Mouse (Mus musculus) lung, embryonic 16.5 days (tissue): ENCODE results near the gene Itgal. TPM values are rescaled to one million over a fixed set of nuclear protein-coding genes. Genes with fewer than 3 reads are reported as not detected.

ENCODE experiments used
- ATAC-seq: fragments of 200-750 bp; cut with Nextera tagmentation; 2 replicates; pipeline ENCODE4 v1.8.0; 2017; ENCODE audit warnings: low read depth, mild to moderate bottlenecking, moderate library complexity
- H3K27ac ChIP-seq: fragments of 300-500 bp; sonication (generic); 2 replicates; pipeline ENCODE4 v1.5.1; 2014; ENCODE audit warnings: mild to moderate bottlenecking, control low read depth, low read length
- H3K27me3 ChIP-seq: fragments of 300-500 bp; sonication (generic); 2 replicates; pipeline ENCODE4 v1.6.1; 2014; ENCODE audit warnings: low read depth, low read length, mixed read lengths; ENCODE audit not compliant: control insufficient read depth, insufficient read depth
- H3K36me3 ChIP-seq: fragments of 300-500 bp; sonication (generic); 2 replicates; pipeline ENCODE4 v1.6.1; 2014; ENCODE audit warnings: low read length; ENCODE audit not compliant: control insufficient read depth, insufficient read depth
- H3K4me1 ChIP-seq: fragments of 300-500 bp; sonication (generic); replicated peaks from 2 replicates; pipeline ENCODE4 v1.6.1; 2014; ENCODE audit warnings: low read length, mixed read lengths; ENCODE audit not compliant: control insufficient read depth, insufficient read depth
- H3K4me2 ChIP-seq: fragments of 300-500 bp; sonication (generic); 2 replicates; pipeline ENCODE4 v1.6.1; 2014; ENCODE audit warnings: low read depth, low read length, control low read depth
- H3K4me3 ChIP-seq: fragments of 300-500 bp; sonication (generic); 2 replicates; pipeline ENCODE4 v1.5.1; 2014; ENCODE audit warnings: mild to moderate bottlenecking, low read length, control low read depth
- H3K9ac ChIP-seq: fragments of 300-500 bp; sonication (generic); 2 replicates; pipeline ENCODE4 v1.6.1; 2014; ENCODE audit warnings: low read length, control low read depth
- H3K9me3 ChIP-seq: fragments of 300-500 bp; sonication (generic); 2 replicates; pipeline ENCODE4 v1.6.1; 2016; ENCODE audit warnings: low read length; ENCODE audit not compliant: control insufficient read depth
- WGBS: fragments of 180-500 bp; shearing (Covaris S2); extraction: QIAGEN DNeasy Blood & Tissue Kit; methylation state at CpG from one replicate; pipeline ENCODE4 v1.1.7; 2014; 5-methylcytosine and 5-hydroxymethylcytosine counted together
- polyA plus RNA-seq: library from polyadenylated mRNA; unstranded; fragments of >200 nt; fragmentation: Nextera tagmentation; extraction: Ambion mirVana; gene quantifications from 2 replicates; pipeline ENCODE4 v1.2.1, GENCODE M21; 2015

The Itgal gene
- polyA plus RNA-seq, 1 experiment from 2014 or later: 2.1 TPM

GRCm38 (mm10) chr7:127290142-127290541 is 5.9 kb upstream of the Itgal start:
- Histone ChIP-seq H3K36me3 (no peaks in the 10 kb centered on the region), H3K4me1 (no peaks in the 10 kb centered on the region), H3K9ac (no peak overlapping the region), H3K4me2 (no peak overlapping the region), H3K27ac (no peak overlapping the region), H3K27me3 (no peaks in the 10 kb centered on the region), H3K9me3 (peaks cover 4% of the 10 kb centered on the region; the same call in 1 of the 2 replicates), H3K4me3 (no peak overlapping the region)
- WGBS: 62% methylated on average over 8 of the region's 8 CpGs
- no peak for ATAC-seq

DNA sequence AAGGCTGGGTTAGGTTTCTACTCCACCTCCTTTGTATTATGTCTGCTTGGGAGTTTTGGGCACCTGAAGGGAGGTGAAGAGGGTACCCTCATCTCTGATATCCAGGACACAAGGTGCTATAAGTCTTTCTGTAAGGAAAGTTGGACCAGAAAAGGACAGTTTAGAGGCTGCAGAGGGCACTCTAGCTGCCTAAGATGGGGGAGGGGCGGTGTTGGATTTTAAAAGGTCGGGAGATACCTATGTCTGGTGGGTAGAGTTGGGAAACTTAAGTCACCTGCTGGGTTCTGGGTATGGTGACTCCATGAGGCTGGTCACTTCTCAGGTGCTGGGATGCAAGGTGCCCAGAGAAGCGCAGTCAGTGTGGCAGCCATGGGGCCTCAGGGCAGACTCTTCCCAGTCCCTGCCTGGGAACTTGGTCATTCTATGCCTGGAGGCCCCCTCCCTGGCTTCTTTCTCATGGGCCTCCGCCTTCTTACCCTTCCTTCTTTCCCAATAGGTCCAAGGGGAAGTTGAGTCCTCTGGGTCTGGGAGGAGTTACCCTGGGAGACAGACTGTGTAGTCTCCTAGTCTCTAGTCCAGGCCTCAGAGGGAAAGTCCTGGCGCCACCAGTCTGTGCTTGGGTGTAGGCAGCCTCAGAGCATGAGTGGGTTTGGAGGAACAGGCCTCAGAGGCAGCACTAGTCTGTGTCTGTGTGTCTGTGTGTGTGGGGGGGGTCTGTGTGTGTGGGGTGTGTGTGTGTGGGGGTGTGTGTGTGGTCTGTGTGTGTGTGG is 911 bp downstream of the Itgal start:
- WGBS: 73% methylated on average over 5 of the region's 5 CpGs
- Histone ChIP-seq H3K27ac (no peak overlapping the region), H3K9me3 (no peaks in the 10 kb centered on the region), H3K27me3 (no peaks in the 10 kb centered on the region), H3K4me3 (no peak overlapping the region), H3K4me1 (no peaks in the 10 kb centered on the region), H3K9ac (no peak overlapping the region), H3K36me3 (no peaks in the 10 kb centered on the region), H3K4me2 (no peak overlapping the region)
- no peak for ATAC-seq

GRCm38 (mm10) chr7:127297586-127298193 is 1.6 kb downstream of the Itgal start:
- Histone ChIP-seq H3K27ac (no peak overlapping the region), H3K9me3 (no peaks in the 10 kb centered on the region), H3K9ac (no peak overlapping the region), H3K36me3 (no peaks in the 10 kb centered on the region), H3K4me2 (no peak overlapping the region), H3K27me3 (no peaks in the 10 kb centered on the region), H3K4me3 (no peak overlapping the region), H3K4me1 (no peaks in the 10 kb centered on the region)
- no peak for ATAC-seq
- 88% methylated on average over 5 of the region's 5 CpGs for WGBS

DNA sequence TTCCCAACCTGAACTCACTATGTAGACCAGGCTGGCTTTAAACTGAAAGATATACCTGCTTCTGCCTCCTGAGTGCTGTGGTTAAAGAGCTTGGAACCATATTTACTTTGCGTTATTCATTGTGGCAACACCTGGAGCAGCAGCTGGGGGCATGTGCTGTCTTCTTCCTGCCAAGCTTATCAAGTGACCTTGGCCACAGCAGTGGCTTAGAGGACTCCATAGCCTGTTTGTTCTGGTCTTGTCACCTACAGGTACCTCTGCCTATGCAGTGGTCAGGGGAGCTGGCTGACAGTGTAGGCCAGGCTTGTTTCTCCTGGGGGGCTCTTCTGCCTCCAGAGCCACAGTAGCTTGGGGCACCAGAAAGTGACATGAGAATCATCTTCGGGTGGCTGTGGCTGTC is 12.4 kb downstream of the Itgal start:
- Histone ChIP-seq H3K4me3 (no peak overlapping the region), H3K9me3 (no peaks in the 10 kb centered on the region), H3K27ac (no peak overlapping the region), H3K4me2 (no peak overlapping the region), H3K27me3 (no peaks in the 10 kb centered on the region), H3K9ac (no peak overlapping the region), H3K36me3 (no peaks in the 10 kb centered on the region), H3K4me1 (no peaks in the 10 kb centered on the region)
- no peak for ATAC-seq
- 71% methylated on average over 2 of the region's 2 CpGs for WGBS

GRCm38 (mm10) chr7:127308887-127309286 is 12.8 kb downstream of the Itgal start:
- no peaks in the 10 kb centered on the region for H3K36me3 ChIP-seq
- no peak overlapping the region for H3K27ac ChIP-seq
- H3K9ac ChIP-seq: no peak overlapping the region
- no peaks in the 10 kb centered on the region for H3K9me3 ChIP-seq
- no peak overlapping the region for H3K4me3 ChIP-seq
- H3K4me2 ChIP-seq: no peak overlapping the region
- H3K27me3 ChIP-seq: no peaks in the 10 kb centered on the region
- ATAC-seq: peak; percentile 72; the same call in 1 of the 2 replicates
- 59% methylated on average over 4 of the region's 4 CpGs for WGBS
- H3K4me1 ChIP-seq: no peaks in the 10 kb centered on the region

- Histone ChIP-seq H3K4me2 (no peak overlapping the region), H3K9me3 (no peaks in the 10 kb centered on the region), H3K4me1 (no peaks in the 10 kb centered on the region), H3K9ac (no peak overlapping the region), H3K27me3 (no peaks in the 10 kb centered on the region), H3K36me3 (no peaks in the 10 kb centered on the region), H3K4me3 (no peak overlapping the region), H3K27ac (no peak overlapping the region)
- no peak for ATAC-seq
- WGBS: 60% methylated on average over 12 of the region's 12 CpGs
Observed at GRCm38 (mm10) chr7:127309951-127310350, 13.9 kb downstream of the Itgal start.

DNA sequence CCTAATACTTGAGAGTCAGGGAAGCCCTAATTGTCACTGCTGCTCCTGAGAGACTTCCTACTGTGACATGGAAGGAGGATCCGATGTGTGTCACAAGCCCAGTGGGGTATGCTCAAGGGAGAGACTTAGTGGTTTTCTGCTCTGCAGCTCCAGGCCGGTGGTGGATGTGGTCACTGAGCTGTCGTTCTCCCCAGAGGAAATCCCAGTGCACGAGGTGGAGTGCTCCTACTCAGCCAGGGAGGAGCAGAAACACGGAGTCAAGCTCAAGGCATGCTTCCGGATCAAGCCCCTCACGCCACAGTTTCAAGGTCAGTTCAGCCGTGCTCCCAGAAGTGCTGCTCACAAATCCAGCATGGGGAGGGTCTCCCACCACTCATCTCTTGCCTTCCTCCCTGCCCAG is 17.9 kb downstream of the Itgal start:
- no peaks in the 10 kb centered on the region for H3K4me1 ChIP-seq
- H3K4me3 ChIP-seq: no peak overlapping the region
- H3K27ac ChIP-seq: no peak overlapping the region
- WGBS: 28% methylated on average over 8 of the region's 8 CpGs
- no peak for ATAC-seq
- no peaks in the 10 kb centered on the region for H3K9me3 ChIP-seq
- H3K4me2 ChIP-seq: no peak overlapping the region
- H3K27me3 ChIP-seq: no peaks in the 10 kb centered on the region
- H3K9ac ChIP-seq: no peak overlapping the region
- H3K36me3 ChIP-seq: no peaks in the 10 kb centered on the region

- no peak for ATAC-seq
- WGBS: 57% methylated on average over 4 of the region's 4 CpGs
Observed at GRCm38 (mm10) chr7:127321106-127321505, 25.0 kb downstream of the Itgal start.

GRCm38 (mm10) chr7:127322085-127322484 is 26.0 kb downstream of the Itgal start:
- no peak overlapping the region for H3K4me3 ChIP-seq
- H3K27ac ChIP-seq: no peak overlapping the region
- H3K9me3 ChIP-seq: no peaks in the 10 kb centered on the region
- no peak overlapping the region for H3K9ac ChIP-seq
- no peak for ATAC-seq
- H3K27me3 ChIP-seq: no peaks in the 10 kb centered on the region
- WGBS: 36% methylated on average over 5 of the region's 5 CpGs
- H3K4me1 ChIP-seq: no peaks in the 10 kb centered on the region
- H3K36me3 ChIP-seq: no peaks in the 10 kb centered on the region
- H3K4me2 ChIP-seq: no peak overlapping the region

More at GRCm38 (mm10) chr7:127321106-127321505, 25.0 kb downstream of the Itgal start:
- Histone ChIP-seq H3K4me2 (no peak overlapping the region), H3K4me1 (no peaks in the 10 kb centered on the region), H3K4me3 (no peak overlapping the region), H3K9me3 (no peaks in the 10 kb centered on the region), H3K27ac (no peak overlapping the region), H3K27me3 (no peaks in the 10 kb centered on the region), H3K9ac (no peak overlapping the region), H3K36me3 (no peaks in the 10 kb centered on the region)
